Mouse (Mus musculus): ENCODE results near the gene Mecom. TPM values are rescaled to one million over a fixed set of nuclear protein-coding genes. Genes with fewer than 3 reads are reported as not detected.

Mecom gene
- polyA plus RNA-seq, 1 experiment from 2014 or later: 89.3 TPM

DNA sequence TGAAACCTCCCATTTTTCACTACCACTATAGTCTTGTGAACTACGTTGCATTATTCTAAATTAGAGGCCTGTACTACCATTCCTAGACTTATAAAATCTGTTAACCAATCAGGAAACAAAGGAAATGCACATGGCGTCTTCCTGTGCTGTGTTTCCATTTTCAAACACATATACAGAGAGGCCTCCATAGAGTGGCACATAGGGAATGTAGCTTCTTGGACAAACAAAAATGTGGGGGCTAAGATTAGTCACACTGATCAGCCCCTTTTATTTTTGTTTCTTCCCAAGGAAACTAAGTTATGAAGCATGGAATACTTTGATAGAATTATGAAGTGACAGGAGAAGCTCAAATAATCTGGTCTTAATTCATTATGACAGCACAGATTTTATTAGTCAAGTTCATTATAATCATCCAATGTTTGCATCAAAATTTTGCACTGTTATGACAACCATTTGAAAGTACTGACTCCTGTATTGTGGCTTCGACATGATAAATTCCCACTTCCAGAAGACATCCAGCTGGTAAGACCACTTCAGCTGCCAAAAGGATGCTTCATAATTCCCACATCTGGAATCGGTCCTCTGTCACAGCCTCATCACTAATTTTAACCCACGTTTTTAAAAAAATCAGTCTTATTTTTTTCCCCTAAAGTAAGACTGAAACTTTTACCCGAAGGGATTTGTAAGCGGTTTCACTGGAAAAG, 429.1 kb downstream of the Mecom start:
- H3K4me1 ChIP-seq (ENCODE audit: control insufficient read depth, insufficient read depth, low read length): no peaks in the 10 kb centered on the region
- H3K4me2 ChIP-seq (replicated peaks; ENCODE audit: low read depth, low read length): no peak overlapping the region
- ATAC-seq (ENCODE audit: low FRiP score, low TSS enrichment): no peak
- H3K9ac ChIP-seq (ENCODE audit: low read depth, low read length): no peak overlapping the region
- 85% methylated on average over 7 of the region's 7 CpGs for WGBS
- no peaks in the 10 kb centered on the region for H3K36me3 ChIP-seq (ENCODE audit: control insufficient read depth, insufficient read depth, low read length)
- no peak overlapping the region for H3K4me3 ChIP-seq (ENCODE audit: low read length)
- H3K27ac ChIP-seq (ENCODE audit: low read depth, low read length): no peak overlapping the region
- no peaks in the 10 kb centered on the region for H3K9me3 ChIP-seq (ENCODE audit: control insufficient read depth, low read length)
- no peaks in the 10 kb centered on the region for H3K27me3 ChIP-seq (ENCODE audit: control insufficient read depth, insufficient read depth, low read length)

DNA sequence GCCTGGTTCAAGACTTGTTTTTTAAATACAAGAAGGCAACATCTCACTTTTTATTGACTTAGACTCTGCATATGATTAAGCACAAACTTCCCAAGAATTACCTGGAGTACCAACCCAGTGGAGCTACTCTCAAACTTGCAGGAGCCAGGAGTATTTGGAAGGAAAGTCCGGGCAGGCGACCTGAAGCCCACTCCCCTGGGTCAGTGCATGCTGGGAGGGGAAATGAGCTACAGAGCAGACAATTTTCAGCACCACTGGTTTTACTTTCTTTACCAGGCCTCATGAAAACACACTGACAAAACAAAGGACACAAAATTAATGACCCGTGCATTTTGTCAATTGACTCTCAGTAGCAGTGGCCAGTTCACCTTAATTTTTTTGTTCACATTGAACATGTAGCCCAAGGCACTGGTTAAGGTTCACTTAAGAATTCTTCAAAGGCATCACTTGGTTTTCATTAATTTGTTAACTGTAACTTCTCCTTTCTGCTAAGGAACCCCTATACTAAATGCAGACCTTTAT, 434.5 kb downstream of the Mecom start:
- no peak overlapping the region for H3K4me3 ChIP-seq (ENCODE audit: low read length)
- no peaks in the 10 kb centered on the region for H3K9me3 ChIP-seq (ENCODE audit: control insufficient read depth, low read length)
- H3K27me3 ChIP-seq (ENCODE audit: control insufficient read depth, insufficient read depth, low read length): no peaks in the 10 kb centered on the region
- no peak overlapping the region for H3K4me2 ChIP-seq (replicated peaks; ENCODE audit: low read depth, low read length)
- peaks cover 7% of the 10 kb centered on the region; the same call in 1 of the 2 replicates for H3K4me1 ChIP-seq (ENCODE audit: control insufficient read depth, insufficient read depth, low read length)
- H3K36me3 ChIP-seq (ENCODE audit: control insufficient read depth, insufficient read depth, low read length): no peaks in the 10 kb centered on the region
- H3K9ac ChIP-seq (ENCODE audit: low read depth, low read length): no peak overlapping the region
- peak overlapping the region; percentile 62; the same call in 1 of the 2 replicates for H3K27ac ChIP-seq (ENCODE audit: low read depth, low read length)
- ATAC-seq (ENCODE audit: low FRiP score, low TSS enrichment): peak; percentile 84
- WGBS: 34% methylated on average over 3 of the region's 3 CpGs

DNA sequence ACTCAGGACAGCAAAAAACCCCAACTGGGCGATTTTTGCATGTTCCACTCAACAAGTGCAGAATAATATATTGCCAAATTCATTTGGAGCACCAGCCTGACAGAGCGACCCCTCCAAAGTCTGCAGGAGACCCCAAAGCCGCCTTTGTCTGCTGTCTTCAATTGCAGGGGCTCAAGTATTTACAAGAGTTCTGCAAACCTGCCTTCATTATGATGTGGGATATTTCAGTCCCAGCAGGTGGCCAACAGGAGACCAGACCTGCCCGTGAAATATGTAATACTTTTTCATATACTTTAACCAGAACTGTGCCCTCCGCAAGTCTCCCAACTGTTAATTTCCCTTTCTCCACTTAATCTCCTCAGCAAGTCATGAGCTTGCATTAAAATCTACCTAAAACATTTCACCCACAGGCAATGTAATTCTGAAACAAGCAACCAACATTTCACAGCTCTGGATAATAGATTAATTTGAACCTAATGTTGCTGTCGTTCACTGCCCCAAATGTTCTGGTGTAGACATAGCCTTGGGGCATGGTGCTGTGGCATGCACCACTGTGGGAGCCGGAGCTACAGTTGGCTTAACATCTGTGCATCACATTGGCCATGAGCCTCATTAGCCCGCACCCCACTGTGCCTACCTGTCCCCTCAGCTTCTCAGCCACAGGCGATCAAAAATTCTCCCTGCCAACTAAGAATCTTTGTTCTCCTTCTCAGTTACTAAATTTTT, 439.7 kb downstream of the Mecom start:
- Histone ChIP-seq H3K4me2 (replicated peaks; ENCODE audit: low read depth, low read length) (no peak overlapping the region), H3K36me3 (ENCODE audit: control insufficient read depth, insufficient read depth, low read length) (no peaks in the 10 kb centered on the region), H3K27me3 (ENCODE audit: control insufficient read depth, insufficient read depth, low read length) (no peaks in the 10 kb centered on the region), H3K9me3 (ENCODE audit: control insufficient read depth, low read length) (no peaks in the 10 kb centered on the region), H3K4me3 (ENCODE audit: low read length) (no peak overlapping the region), H3K9ac (ENCODE audit: low read depth, low read length) (no peak overlapping the region), H3K27ac (ENCODE audit: low read depth, low read length) (peak overlapping the region; percentile 69), H3K4me1 (ENCODE audit: control insufficient read depth, insufficient read depth, low read length) (peaks cover 27% of the 10 kb centered on the region)
- whole genome bisulfite sequencing: 68% methylated on average over 9 of the region's 9 CpGs
- peak; percentile 40; the same call in 1 of the 2 replicates for ATAC-seq (ENCODE audit: low FRiP score, low TSS enrichment)

DNA sequence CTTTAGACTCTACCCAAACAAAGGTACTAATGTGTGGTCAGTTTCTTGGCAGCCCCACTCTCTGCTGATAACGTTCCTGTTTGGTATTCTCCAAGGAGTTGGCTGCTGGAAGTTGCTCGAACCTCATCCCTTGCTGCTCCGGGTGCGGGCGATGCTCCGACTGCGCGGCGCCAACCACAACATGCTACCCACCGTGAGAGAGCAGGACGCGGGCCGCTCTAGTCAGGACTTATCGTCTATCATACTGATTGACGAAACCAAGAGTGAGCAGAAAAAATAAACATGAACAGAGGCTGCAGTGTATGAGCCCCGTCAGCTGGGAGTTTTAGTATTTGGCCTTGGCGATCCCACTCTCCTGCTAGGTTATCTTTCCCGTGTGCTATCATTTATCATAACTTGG, 441.3 kb downstream of the Mecom start:
- no peaks in the 10 kb centered on the region for H3K27me3 ChIP-seq (ENCODE audit: control insufficient read depth, insufficient read depth, low read length)
- H3K4me2 ChIP-seq (replicated peaks; ENCODE audit: low read depth, low read length): peak overlapping the region; percentile 31
- H3K4me1 ChIP-seq (ENCODE audit: control insufficient read depth, insufficient read depth, low read length): peaks cover 21% of the 10 kb centered on the region; the same call in 1 of the 2 replicates
- no peak; the same call in 1 of the 2 replicates for ATAC-seq (ENCODE audit: low FRiP score, low TSS enrichment)
- 59% methylated on average over 18 of the region's 18 CpGs for WGBS
- peak overlapping the region; percentile 57; the same call in 1 of the 2 replicates for H3K27ac ChIP-seq (ENCODE audit: low read depth, low read length)
- H3K9ac ChIP-seq (ENCODE audit: low read depth, low read length): no peak overlapping the region
- no peaks in the 10 kb centered on the region for H3K36me3 ChIP-seq (ENCODE audit: control insufficient read depth, insufficient read depth, low read length)
- H3K9me3 ChIP-seq (ENCODE audit: control insufficient read depth, low read length): no peaks in the 10 kb centered on the region
- H3K4me3 ChIP-seq (ENCODE audit: low read length): peak overlapping the region; percentile 4; the same call in 1 of the 2 replicates

DNA sequence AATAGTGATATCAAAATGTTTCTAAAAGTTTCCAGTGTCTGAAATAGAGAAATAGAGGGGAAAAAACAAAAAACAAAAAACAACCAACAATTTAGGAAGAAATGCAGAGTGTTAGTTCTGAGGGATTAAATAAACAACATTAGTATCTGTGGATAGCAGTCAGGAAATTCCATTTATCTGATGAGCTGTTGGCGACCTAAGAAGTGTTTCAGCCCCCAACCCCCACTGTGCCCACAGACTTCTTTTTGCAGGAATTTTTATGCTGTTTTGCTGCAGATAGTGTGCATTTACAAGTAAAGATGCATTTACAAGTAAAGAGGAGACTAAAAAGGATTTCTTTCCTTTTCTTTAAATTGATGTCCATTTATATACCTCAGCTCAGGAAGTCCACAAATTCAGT, 441.9 kb downstream of the Mecom start:
- 36% methylated on average over 1 of the region's 1 CpGs for WGBS

DNA sequence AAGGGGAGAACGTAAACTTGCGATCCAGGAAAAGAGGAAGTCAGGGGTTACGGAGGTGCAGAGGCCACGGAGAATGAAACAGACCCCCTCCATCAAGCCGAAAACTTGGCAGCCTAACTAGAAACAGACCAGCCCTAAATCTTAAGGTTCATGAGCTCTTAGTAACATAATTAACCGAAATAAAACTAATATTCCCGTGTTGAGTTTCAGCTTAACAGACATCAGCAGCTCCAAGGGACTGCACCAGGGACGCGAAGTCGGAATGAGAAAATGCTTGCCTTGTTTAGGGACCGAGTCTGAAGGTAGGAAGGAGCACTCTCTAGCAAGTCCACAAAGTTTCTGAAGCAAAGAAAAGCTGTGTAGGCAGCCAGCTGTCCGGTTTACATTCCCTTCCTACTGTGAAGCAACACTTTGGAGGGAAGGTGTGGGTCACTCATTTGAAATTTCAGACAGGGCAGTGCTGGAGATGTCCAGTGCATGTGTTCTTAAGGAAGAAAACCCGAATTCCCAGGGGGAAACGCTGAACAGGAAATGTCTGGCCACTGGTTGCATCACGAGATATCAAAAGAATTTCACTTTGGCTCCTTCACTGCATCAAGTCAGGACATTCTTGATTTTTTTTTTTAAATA, 442.5 kb downstream of the Mecom start:
- ATAC-seq (ENCODE audit: low FRiP score, low TSS enrichment): peak; percentile 74
- Histone ChIP-seq H3K9ac (ENCODE audit: low read depth, low read length) (no peak overlapping the region), H3K27me3 (ENCODE audit: control insufficient read depth, insufficient read depth, low read length) (no peaks in the 10 kb centered on the region), H3K9me3 (ENCODE audit: control insufficient read depth, low read length) (no peaks in the 10 kb centered on the region), H3K4me2 (replicated peaks; ENCODE audit: low read depth, low read length) (peak overlapping the region; percentile 31), H3K36me3 (ENCODE audit: control insufficient read depth, insufficient read depth, low read length) (no peaks in the 10 kb centered on the region), H3K4me3 (ENCODE audit: low read length) (no peak overlapping the region), H3K4me1 (ENCODE audit: control insufficient read depth, insufficient read depth, low read length) (peaks cover 21% of the 10 kb centered on the region; the same call in 1 of the 2 replicates), H3K27ac (ENCODE audit: low read depth, low read length) (peak overlapping the region; percentile 59; the same call in 1 of the 2 replicates)
- WGBS: 8% methylated on average over 15 of the region's 15 CpGs

More for the DNA sequence above, 441.9 kb downstream of the Mecom start:
- no peak overlapping the region for H3K4me3 ChIP-seq (ENCODE audit: low read length)
- no peak for ATAC-seq (ENCODE audit: low FRiP score, low TSS enrichment)
- H3K4me2 ChIP-seq (replicated peaks; ENCODE audit: low read depth, low read length): no peak overlapping the region
- H3K4me1 ChIP-seq (ENCODE audit: control insufficient read depth, insufficient read depth, low read length): peaks cover 21% of the 10 kb centered on the region; the same call in 1 of the 2 replicates
- no peaks in the 10 kb centered on the region for H3K27me3 ChIP-seq (ENCODE audit: control insufficient read depth, insufficient read depth, low read length)
- H3K27ac ChIP-seq (ENCODE audit: low read depth, low read length): peak overlapping the region; percentile 8; the same call in 1 of the 2 replicates
- H3K36me3 ChIP-seq (ENCODE audit: control insufficient read depth, insufficient read depth, low read length): no peaks in the 10 kb centered on the region
- no peak overlapping the region for H3K9ac ChIP-seq (ENCODE audit: low read depth, low read length)
- H3K9me3 ChIP-seq (ENCODE audit: control insufficient read depth, low read length): no peaks in the 10 kb centered on the region

DNA sequence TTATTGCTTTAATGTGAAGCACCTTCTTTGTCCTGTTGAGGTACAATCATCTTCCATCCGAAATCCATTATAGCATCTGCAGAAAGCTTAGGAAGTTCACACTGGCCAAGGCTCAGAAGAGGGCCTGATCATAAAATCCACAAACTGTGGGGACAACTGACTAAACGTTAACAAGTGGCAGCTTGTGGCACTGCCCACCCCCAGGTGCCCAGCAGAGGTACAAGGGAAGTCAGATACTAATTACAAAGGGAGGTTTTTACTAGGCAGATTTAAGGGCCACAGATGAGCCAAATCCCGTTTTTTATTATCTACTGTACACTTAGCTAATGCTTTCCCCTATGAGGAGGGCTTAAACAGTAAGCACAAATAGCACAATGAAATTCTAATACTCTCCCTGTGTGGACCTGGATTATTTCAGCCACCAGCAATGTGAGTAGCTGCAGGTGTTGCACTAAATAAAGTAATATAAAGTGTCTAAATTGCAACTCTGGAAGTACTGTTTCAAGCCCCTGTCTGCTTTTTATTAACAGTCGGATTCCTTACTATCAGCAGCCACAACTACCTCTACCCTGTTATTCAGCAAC, 443.2 kb downstream of the Mecom start:
- no peaks in the 10 kb centered on the region for H3K36me3 ChIP-seq (ENCODE audit: control insufficient read depth, insufficient read depth, low read length)
- no peak overlapping the region for H3K4me3 ChIP-seq (ENCODE audit: low read length)
- 20% methylated on average over 4 of the region's 4 CpGs for WGBS
- peak overlapping the region; percentile 67; the same call in 1 of the 2 replicates for H3K27ac ChIP-seq (ENCODE audit: low read depth, low read length)
- H3K4me1 ChIP-seq (ENCODE audit: control insufficient read depth, insufficient read depth, low read length): peaks cover 21% of the 10 kb centered on the region; the same call in 1 of the 2 replicates
- no peak overlapping the region for H3K9ac ChIP-seq (ENCODE audit: low read depth, low read length)
- no peaks in the 10 kb centered on the region for H3K27me3 ChIP-seq (ENCODE audit: control insufficient read depth, insufficient read depth, low read length)
- peak; percentile 72 for ATAC-seq (ENCODE audit: low FRiP score, low TSS enrichment)
- peak overlapping the region; percentile 31 for H3K4me2 ChIP-seq (replicated peaks; ENCODE audit: low read depth, low read length)
- H3K9me3 ChIP-seq (ENCODE audit: control insufficient read depth, low read length): no peaks in the 10 kb centered on the region

DNA sequence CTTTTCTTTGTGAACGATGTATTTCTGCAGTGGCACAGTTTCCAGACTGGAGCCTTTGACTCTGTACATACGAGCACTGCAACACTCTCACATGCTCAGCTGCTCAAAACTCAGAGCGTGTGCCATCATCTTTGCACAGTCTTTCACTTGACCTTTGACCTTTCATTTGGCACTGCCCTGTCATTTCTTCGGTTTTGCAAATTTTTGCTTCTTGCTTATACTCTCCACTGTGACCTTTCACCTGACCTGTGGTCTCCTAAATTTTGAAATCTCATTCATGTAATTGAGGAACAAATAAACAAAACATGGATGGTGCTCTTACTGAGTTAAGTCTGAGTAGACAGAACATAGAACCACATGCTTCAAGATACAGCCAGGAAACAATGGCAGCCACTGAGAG, 446.7 kb downstream of the Mecom start:
- no peak overlapping the region for H3K4me3 ChIP-seq (ENCODE audit: low read length)
- 86% methylated on average over 4 of the region's 4 CpGs for WGBS
- no peak overlapping the region for H3K27ac ChIP-seq (ENCODE audit: low read depth, low read length)
- no peaks in the 10 kb centered on the region for H3K27me3 ChIP-seq (ENCODE audit: control insufficient read depth, insufficient read depth, low read length)
- ATAC-seq (ENCODE audit: low FRiP score, low TSS enrichment): no peak
- no peaks in the 10 kb centered on the region for H3K36me3 ChIP-seq (ENCODE audit: control insufficient read depth, insufficient read depth, low read length)
- peaks cover 17% of the 10 kb centered on the region; the same call in 1 of the 2 replicates for H3K4me1 ChIP-seq (ENCODE audit: control insufficient read depth, insufficient read depth, low read length)
- H3K9me3 ChIP-seq (ENCODE audit: control insufficient read depth, low read length): no peaks in the 10 kb centered on the region
- H3K4me2 ChIP-seq (replicated peaks; ENCODE audit: low read depth, low read length): no peak overlapping the region
- no peak overlapping the region for H3K9ac ChIP-seq (ENCODE audit: low read depth, low read length)

Data from kidney, embryonic 14.5 days (tissue).